Mouse (Mus musculus) left cerebral cortex, adult 9 months (tissue): ENCODE measurements around the gene Lhfpl3.

Experiments
- DNase-seq, 2 experiments: peaks; one replicate each; pipeline ENCODE4 v3.0.0; 2022; ENCODE audit warnings: low spot score in 2 of 2

Gene Lhfpl3

DNA sequence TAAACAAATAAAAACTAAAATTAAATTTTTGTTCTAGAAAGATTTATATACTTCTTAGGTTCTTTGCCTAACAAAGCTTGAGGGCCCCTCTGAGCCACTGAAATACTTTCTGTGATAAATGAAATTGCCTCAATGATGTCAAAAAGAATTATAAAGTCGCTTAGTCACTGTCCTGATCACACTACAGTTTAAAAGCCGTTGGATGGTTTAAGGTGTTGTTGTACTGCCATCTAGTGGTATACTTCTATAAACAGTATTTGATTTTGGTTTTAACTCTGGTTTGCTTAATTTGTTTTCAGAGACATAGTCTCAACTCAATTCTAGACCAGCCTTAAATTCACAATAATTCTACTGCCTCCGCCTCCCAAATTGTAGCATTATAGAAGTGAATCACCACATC is 539.0 kb downstream of the Lhfpl3 start:
- no peak for DNase-seq

DNA sequence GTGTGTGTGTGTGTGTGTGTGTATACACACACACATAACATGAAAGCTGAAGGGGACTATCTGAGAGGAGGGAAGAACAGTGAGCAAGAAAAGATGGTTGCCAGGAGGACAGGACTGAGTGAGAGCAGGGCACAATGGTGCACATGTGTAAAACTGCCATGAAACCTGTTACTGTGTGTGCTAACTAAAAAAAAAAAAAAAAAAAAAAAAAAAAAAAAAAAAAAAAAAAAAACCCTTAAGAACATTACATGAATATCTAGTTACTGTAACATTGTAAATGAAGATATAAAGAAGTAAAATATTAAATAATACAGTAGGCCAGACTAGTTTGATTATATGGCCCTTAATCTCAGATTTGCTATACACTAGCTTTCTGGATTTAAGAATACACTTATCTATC is 543.3 kb downstream of the Lhfpl3 start:
- no peak for DNase-seq
